Mouse (Mus musculus): ENCODE measurements around the gene Sycn.
A peak's percentile ranks its signal among the peaks of the same experiment; 100 is the strongest.
"Not testable (repeated sequence)": the region's sequence is repeated elsewhere in the genome, so short reads cannot be mapped to it uniquely, and the experiment has no call there.

The Sycn gene

DNA sequence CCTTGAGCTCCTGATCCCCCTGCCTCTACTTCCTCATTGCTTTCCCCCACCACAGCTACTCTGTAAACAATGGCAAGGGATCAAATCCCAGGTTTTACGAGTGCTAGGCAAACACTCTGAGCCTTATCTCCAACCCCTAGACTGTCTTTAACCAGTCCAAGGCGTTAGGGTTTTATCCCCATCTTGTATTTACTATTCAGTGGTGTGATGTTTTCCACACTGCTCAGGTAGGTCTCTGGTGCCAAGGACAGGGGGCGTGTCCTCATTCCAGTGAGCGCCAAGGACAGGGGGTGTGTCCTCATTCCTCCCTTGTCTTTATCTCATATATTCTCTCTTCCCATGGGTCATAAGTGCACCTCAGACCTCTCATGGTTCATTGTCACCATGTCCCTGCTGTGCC is at the start of gene Sycn:
Sycn (plus strand) TSS at position 360 of the 400 bp plus-strand sequence.
- no peak for DNase-seq

DNA sequence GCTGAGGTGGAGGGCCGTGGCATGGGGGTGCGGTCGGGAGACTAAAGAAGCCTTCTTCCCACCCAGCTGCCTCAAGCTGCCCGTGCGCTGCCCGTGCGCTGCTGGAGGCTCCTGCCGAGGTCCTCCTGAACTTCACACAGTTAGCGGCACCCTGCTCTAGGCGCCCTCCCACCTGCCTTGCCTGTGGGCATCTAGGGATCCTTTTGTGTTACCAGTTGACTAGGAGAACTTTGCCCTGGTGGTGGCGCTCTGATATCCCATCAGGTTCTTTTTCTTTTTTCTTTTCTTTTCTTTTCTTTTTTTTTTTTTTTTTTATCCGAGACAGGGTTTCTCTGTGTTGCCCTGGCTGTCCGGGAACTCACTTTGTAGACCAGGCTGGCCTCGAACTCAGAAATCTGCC is 49.8 kb upstream of the Sycn start:
- peak in 1 of 2 experiments; percentile 10 for DNase-seq

DNA sequence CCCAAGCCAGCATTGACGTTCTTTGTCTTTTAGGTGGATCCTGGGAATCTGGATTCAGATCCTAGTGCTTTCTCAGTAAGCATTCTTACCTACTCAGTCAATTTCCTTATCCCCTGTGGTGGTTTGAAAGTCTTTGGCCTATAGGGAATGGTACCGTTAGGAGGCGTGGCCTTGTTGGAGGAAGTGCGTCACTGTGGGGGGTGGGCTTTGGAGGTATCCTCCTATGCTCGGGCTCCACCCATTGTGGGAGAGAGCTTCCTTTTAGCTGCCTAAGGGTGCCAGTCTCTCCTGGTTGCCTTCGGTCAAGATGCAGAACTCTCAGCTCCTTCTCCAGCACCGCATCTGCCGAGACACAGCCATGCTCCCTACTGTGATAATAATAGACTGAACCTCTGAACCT is 48.4 kb upstream of the Sycn start:
- DNase-seq: no peak

DNA sequence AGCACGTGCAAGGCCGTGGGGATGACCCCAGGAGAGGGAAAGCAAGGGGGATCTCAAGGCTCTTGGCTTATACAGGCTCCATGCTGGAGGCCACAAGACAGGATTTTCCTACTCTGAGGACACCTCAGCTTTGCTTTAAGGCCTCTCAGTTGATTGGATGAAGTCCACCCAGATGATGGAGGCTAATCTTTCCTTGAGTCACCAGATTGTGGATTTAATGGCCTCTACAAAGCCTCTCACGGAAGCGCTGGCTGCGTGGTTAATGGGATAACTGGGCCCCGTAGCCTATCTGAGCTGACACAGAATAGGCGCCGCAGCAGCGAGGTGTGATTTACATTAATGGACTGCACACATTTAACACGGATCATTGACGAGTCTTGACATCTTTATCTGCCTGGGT is 45.3 kb upstream of the Sycn start:
- no peak for DNase-seq

DNA sequence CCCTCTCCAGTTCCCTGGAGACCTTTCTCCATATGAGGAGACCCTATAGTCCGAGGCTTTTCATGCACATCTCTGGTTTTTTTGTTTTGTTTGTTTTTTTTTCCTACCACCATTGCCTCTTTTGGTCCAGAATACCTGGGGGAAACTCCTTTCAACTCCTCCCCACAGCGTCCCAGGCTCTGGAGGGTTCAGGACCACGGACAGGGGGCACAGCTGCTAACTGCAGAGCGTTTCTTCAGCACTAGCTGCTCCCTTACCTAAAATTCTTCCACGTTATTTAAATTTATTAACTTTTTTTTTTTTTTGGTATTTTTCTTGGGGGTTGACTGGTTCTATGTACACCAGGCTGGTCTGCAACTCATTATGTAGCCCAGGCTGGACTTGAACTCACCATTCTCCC is 35.1 kb upstream of the Sycn start:
- DNase-seq: no peak

DNA sequence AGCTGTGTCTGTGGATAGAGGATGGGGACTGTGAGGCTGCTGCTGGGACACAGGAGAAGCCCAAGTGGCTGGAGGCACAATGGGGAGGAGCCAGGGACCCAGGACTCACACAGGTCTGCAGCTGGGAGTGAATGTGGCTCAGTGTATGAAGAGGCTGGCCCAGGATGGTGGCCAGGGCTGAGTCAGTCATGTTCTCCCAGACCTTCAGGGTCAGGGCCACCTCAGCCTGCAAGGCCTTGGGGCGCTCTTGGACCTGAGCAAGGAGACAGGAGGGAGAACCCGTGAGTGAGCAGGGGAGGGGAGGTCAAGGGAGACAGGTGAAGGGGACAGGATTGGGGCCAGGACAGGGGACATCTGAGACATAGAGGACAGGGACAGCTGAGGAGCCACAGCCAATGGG is 31.6 kb upstream of the Sycn start:
- not testable (repeated sequence) for DNase-seq

DNA sequence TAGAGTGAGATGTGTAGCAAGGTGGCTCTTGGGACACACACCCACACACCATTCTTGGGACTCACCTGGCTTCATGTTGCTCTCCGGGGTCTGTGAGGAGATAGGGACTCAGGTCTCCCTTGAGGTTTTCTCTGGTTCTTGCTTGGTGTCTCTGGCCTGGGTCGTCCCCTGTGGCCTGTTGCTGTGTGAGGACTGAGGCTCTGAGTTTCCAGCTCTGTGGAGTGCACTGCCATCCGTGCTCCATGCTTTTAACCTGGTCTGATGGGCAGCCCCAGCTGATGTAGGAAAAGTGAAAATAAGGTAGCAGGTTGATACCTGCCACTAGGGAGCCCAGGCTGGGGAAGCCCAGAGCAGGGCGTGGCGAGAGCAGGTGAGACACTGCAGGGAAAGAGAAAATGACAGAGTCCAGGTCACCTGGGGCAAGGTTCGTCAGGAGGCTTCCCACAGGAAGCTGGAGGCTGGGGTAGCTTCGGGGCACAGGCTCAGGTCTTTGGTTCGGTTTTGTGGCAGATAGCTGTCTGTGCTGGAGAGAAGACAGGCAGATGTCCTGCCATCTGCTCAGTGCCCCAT is 30.2 kb upstream of the Sycn start, which contains the start of gene Ifnl2:
Ifnl2 (minus strand) TSS at position 51 of the 570 bp plus-strand sequence.
- not testable (repeated sequence) for DNase-seq

DNA sequence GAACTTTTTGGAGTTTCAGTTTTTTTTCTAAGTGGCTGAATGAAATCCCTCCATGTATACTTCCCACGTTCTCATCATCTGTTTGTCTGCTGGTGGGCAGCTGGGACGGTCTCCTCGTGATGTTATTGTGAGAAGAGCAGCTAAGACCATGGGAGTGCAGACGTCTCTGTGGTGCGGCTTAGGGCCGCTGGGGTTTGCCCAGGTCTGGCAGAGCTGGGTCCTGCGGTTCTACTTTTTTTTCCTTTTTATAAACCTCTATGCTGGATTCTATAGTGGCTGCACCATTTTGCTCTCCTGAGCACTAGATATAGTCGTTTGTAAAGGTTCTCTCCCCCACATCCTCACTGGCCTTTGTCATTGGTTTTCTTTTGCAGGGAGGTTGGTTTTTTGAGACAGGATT is 29.2 kb upstream of the Sycn start:
- no peak for DNase-seq

DNA sequence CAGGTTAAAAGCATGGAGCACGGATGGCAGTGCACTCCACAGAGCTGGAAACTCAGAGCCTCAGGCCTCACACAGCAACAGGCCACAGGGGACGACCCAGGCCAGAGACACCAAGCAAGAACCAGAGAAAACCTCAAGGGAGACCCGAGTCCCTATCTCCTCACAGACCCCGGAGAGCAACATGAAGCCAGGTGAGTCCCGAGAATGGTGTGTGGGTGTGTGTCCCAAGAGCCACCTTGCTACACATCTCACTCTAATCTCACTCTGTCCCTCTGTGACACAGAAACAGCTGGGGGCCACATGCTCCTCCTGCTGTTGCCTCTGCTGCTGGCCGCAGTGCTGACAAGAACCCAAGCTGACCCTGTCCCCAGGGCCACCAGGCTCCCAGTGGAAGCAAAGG is 18.1 kb upstream of the Sycn start, which contains the start of gene Ifnl3:
Ifnl3 (plus strand) TSS at position 301 of the 400 bp plus-strand sequence.
- DNase-seq: not testable (repeated sequence)

DNA sequence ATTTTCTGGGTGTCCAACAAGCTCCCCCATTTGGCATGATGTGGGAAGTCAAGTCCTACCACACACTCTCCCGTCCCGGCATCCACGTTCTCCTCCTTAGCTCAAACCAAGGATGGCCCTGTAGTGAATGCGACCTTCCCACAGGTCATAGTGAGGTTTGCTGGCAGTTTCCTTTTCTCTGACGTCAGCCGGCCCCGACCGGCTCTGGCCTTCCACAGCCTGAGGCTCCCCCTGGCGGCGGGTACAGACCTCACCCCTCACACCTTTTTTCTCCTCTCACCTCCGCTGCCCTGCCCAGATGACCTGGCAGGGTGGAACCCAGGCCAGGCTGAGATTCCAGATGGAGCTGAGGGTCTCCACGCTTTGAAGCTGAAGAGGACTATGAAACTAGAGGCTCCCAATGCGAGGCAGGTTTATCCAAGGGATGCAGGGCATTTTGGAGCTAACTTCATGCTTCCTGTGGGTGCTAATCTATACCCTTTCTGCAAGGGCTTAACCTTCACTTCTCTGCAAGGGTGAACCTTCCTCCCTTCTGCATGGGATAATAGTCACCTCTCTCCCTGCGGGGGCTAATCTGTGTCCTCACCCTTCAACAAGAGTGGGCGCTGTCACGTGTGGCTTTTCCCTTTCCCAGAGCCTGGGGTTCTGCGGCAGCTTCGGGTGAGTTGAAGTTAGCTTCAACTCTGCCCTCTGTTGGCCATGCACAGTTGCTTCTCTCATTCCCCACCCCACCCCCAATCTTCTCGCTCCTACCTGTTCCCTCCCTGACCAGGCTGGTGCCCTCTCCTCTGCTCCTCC is 12.6 kb upstream of the Sycn start:
- peak; percentile 67 to 77 for DNase-seq

DNA sequence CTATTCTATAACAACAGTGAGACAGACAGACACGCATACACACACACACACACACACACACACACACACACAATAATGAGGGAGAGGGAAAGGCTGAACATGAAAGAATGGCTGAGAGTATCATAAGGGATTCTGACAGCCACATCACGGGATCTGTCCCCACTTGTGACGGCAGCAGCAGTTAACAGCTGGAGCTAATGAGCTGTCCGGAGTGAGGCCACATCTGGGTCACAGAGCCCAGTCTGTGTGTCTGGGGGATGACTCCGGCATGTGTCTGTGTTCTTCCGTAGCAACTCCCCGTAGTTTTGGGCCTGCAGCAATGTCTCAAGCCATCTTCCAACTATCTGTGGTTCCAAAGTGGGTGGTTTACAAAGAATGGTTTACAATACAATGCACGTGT is 8.7 kb upstream of the Sycn start:
- no peak for DNase-seq

DNA sequence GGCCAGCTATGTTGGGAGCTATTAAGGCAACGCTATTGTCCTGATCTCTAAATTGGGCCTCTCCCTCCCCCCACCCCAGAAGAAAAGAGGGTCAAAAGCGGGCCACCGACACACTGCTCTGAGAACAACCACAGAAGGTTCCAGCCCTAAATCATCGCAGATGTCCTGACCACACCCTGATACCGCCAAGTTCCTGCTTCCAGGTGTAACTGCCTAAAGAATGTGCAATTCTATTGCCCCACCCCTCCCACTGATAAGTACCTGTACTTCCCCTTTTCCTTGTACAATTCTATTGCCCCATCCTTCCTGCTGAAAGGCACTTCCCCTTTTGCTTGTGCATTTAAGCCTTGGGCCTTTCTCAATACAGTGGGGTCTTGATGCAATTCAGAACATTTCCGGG is 1.8 kb upstream of the Sycn start:
- DNase-seq: not testable (repeated sequence)

DNA sequence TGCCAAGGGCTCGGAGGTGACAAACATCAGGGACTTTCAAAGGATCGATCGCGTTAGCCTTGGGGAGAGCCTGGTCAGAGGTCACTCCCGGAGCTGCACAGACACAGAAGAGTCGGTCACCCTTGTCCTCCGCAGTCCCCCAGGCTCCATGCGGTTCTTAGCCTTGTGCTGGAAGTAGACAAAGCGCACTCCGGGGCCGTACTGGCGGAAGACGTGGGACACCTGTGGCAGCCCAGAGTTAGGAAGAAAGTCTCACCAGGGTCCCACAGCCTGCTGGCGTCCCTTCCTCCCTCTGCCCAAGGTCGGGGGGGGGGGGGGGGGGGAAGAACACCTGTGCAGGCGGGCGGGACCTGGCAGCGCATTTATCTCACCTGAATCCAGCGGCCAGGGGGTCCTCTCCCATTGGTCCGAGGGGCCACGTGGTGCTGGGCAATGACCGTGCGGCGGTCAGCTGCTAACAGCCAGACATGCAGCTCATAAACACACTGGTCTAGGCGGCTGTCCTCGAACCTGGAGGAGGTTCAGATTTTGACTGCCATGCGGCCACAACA is 3.4 kb downstream of the Sycn start:
- DNase-seq: no peak

DNA sequence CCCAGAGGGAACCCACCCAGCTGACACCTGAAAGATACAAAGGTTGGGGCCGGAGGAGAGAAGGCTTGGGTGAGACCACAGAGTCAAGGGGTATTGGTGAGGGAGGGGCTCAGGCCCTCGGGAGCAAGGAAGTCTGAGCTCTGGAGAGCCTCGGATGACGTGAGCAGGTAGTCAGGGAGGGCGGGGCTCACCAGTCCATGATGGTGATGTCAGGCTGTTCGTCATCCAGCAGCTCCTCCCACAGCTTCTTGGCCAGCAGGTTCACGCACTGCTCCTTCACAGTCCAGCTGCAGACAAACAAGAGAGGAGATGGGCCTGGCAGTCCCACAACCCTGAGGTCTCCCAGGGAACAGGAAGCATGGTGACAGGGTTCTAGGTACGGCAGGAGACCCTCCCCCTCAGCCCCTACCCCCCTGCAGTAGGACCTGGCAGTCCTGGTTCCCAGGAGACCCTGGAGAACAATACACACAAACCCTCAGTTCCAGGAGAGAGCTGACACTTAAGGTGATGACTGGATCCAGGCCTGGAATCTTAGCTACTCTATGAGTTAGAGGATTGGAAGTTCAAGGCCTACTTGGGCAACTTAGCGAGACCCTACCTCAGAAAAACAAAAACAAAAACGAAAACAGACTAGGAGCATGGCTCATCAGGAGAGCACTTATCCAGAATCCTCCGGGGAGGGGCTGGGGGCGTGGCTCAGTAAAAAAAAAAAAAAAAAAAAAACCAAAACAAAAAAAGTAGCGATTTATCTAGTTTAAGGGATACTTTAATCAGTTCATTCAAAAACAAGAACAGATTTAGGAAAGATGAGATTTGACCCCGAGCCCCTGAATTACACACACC is 4.6 kb downstream of the Sycn start:
- no peak for DNase-seq

DNA sequence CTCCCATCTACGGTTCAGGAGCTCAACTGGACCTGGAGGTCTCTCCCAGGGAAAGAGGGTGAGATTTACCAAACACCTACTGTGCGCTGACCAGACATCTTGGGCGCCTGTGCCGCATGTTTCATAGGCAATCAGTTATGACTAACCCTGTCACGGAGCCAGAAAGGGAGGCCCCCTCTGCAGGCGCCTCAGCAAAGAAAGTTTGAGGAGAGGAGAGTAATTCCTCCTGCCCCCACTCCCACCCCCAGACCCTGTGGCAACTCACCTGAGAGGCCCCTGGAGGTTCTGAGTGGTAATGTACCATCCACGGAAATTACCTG is 5.2 kb downstream of the Sycn start:
- no peak for DNase-seq

DNA sequence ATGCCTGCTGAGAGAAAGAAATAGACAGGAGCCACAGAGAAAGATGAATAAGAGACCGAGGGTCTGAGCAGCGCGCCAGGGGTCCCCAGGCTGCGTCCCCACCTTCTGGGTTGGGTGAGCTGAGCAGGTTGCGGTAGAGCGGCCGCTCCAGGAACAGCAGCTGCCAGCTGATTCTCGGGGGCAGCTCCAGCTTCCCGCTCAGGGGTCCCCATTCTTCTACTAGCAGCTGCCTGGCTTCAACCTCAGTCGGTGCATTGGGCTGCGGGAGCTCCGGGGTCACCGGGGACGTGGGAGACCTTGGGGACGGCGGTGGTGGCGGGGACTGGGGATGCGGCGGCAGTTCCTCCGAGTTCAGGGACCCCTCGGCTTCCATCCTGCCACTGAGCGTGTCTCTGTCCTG is 6.0 kb downstream of the Sycn start:
- no peak for DNase-seq

DNA sequence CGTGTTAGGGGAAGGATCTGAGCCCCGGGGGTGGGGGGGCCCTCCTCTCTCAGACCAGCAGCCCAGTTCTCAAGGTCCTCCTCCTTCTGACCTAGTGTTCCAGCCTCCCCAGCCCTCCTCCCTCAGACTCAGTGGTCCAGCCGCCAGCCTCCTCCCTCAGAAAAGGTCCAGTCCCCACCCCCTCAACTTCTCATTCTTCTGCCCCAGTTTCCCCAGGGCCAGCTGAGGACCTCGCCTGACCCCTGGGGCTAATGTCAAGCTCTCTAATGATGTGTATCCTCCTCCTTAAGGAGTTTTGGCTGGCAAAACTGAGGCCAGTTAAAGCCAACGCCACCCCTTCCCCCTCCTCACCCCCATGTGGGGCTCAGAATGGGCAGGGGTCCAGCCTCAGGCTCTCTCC is 6.5 kb downstream of the Sycn start, which contains the start of gene Nccrp1:
Nccrp1 (minus strand) TSS at position 101 of the 400 bp plus-strand sequence.
- DNase-seq: no peak

DNA sequence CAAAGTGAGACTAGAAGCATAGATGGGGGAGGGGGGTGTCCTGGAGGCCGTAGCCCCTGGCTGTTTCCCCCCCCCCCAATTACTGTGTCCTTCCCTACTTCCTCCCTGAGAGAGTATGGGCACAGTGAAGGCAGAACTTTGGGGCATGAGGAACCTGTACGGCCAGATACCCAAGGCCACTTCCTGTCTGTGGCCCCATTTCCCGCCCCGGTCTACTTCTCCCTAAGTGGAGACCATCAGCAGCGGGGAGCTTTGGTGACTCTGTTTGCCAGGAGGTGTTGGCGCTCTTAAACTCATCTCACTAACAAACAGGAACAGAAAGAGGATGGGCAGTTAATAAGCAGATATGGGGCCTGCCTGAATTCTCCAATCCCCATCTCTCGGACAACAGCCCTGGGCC is 6.9 kb downstream of the Sycn start:
- DNase-seq: no peak

DNA sequence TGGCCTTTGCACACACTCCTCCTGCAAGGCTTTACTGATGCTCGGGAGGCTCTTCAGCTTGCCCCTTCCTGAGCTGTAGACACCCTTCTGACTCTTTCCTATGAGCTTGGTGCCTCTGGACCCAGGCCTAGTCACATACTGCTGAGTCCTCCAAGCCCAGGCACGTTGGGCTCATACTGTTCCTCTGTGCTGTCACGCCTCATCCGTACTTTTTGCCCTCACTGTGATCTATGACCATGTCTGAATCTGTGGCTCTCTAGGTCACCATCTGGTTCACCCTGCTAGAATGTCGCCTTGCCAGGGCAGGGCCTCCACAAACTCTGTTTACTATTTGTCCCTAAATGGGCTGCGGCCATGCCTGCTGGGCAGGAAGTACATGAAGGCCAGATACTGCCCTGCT is 12.4 kb downstream of the Sycn start:
- no peak for DNase-seq

DNA sequence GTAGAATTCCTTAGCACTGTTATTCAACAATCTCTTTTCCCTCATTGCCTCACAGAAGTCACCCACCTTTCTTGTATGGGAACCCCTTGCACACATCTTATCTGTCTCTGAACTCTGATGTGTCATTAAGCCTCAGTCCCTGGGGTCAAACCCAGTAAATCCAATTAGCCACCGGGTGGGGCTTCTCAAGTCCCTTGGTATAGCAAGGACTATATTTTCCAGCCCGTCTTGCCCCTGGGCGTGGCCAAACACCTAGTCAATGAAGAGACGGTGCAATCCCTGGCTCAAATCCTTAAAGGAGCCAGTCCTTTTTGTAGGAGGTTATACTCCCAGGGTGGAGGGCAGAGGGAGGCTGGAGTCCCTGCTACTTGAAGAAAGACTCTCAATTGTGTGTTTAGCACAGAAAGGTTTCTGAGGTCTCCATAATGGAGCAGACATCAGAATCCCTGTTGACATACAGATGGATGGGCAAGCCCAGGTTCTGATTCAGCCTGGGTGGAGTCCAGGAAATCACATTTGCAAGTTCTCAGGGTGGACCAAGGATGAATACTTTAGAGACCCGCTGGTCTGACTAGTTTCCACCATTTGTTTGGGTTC is 15.4 kb downstream of the Sycn start:
- no peak for DNase-seq

DNA sequence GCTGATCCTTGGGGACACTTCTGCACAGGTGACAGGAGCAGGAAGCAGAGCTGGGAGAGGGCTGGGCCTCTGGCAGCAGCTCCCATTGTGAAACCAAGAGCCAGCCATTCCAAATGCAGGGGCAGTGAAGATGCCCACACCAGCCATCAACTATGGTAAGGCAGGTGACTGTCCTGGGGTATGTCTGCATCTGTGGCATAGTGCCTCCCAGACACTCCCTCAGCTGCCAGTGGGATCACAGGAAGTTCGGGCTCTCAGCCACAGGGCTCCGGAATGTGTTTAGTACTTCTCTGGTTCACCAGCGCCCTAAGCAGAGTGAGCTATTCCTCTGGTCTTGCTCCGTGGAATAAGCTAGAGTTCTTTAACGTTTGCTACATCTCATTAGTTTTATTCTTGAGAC is 16.4 kb downstream of the Sycn start:
- DNase-seq: no peak

DNA sequence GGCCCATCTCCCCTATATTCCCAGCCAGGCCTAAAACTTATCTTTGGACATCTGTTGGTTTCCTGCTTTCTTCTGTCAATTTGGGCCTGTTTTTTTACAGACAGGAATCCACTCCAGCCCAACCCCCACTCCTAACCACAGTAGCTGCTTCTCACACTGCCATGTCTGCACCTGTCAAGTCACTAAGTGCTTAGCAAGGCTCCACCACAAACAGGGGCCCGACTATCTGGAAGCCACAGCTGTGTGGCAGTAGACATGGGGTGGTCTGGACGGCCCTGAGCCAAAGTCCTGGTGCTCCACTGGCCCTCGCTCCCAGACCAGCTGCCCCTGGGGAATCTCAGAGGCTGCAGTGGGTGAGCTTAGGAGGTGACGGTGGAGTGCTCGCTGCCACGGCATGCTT is 17.0 kb downstream of the Sycn start:
- DNase-seq: no peak

DNA sequence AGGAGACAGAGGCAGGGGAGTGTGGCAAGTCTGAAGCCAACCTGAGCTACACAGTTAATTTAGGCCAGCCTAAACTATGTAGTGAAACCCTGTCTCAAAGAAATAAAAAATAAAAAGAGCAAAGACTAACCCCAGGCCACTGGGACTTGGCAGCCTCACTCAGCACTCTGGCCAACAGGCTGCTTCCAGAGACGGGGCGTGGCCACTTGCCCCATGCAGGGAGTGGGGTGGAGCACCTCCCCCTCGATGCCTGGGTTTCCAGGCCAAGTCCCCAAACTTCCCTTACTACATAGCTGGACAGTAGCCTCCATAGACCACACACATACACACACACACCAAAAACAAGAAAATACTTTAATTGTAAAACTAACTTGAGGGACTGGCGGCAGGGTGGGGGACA is 17.8 kb downstream of the Sycn start:
- peak; percentile 39 to 40 for DNase-seq

Data from cerebellum, postnatal 36 days (tissue).